Mouse (Mus musculus) erythroblast, embryonic 14.5 days (primary cell): ENCODE results near the gene Dpy19l3.

Experiments
- GATA1 ChIP-seq: IDR thresholded peaks from 2 replicates; pipeline ENCODE4 v1.6.1; 2012; ENCODE audit warnings: low read length, inconsistent platforms, mixed read lengths
- TAL1 ChIP-seq: IDR thresholded peaks from 3 replicates; pipeline ENCODE4 v1.6.1; 2012; ENCODE audit warnings: low read length, inconsistent platforms, mixed read lengths

- TF ChIP-seq GATA1 (no peak), TAL1 (no peak)
Observed at GRCm38 (mm10) chr7:35742310-35742709, 11.9 kb downstream of the Dpy19l3 start.
